24 mouse cellular contexts compared by ENCODE assay signal in the genomic region with DNA sequence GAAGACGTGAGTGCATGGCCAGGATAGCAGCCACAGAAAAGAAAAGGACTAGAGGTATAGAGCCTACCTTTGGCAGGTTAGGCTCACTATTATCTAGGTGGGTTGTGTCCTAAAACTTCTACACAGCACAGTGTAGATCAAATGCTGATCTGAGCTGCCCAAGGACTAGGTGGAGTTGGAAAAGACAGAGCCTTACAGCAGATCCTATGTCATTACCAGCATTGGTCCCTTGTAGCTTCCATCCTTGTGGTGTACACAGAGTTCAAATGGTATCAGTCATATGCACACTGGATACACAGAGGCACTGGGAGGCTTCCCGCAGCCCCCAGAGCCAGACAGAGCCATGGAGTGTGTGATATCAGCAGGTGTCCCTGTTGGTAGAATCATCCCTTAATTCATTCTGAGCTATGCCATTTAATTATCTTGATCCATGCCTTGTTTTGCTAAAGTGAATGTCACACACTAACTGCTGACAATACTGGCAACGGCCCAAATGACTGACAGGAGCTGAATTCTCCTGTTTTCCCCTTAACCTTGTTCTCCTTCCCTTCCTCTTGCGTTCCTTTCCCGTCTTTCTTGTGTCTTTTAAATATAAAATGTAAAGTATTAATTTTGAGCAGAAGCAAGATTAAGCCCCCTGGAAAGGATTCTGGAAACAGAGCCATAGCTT.
"Had no signal": no experiment of that assay in that cellular context is flagged by ENCODE, and none has a peak within 500 bp of the region (broad histone marks: within the 10 kb centered on the region; RNA-seq: fewer than 3 reads in every experiment).

No protein-coding gene starts in this region.

- H3K9me3 ChIP-seq: kidney, embryonic 15.5 days; limb, embryonic 10.5 days; limb, embryonic 13.5 days; liver, embryonic 12.5 days; liver, embryonic 15.5 days; lung, embryonic 15.5 days; midbrain, embryonic 12.5 days; neural tube, embryonic 13.5 days; stomach, embryonic 15.5 days had no signal

- DNase-seq: kidney, adult 8-10 months; kidney, postnatal 10 days; kidney, postnatal 36 days; layer of hippocampus, postnatal 36 days; liver; lung, adult 18-20 months; lung, postnatal 10 days; lung, postnatal 36 days; retina, postnatal 1 day; right cerebral cortex, postnatal 25 days; spleen, adult 18-20 months; thymus, postnatal 25 days had no signal

- H3K4me3 ChIP-seq: kidney, embryonic 15.5 days; left cerebral cortex, adult 2 months; limb, embryonic 10.5 days; limb, embryonic 13.5 days; liver, embryonic 12.5 days; liver, embryonic 15.5 days; lung, embryonic 15.5 days; megakaryocyte, embryonic 14.5 days; midbrain, embryonic 12.5 days; myocyte; neural tube, embryonic 13.5 days; stomach, embryonic 15.5 days had no signal

- H3K9ac ChIP-seq: kidney, embryonic 15.5 days; limb, embryonic 13.5 days; liver, embryonic 12.5 days; liver, embryonic 15.5 days; lung, embryonic 15.5 days; midbrain, embryonic 12.5 days; neural tube, embryonic 13.5 days; stomach, embryonic 15.5 days had no signal

- ATAC-seq: liver, embryonic 12.5 days had no signal

- H3K27ac ChIP-seq: kidney, embryonic 15.5 days; left cerebral cortex, adult 2 months; limb, embryonic 10.5 days; limb, embryonic 13.5 days; liver, embryonic 12.5 days; liver, embryonic 15.5 days; lung, embryonic 15.5 days; midbrain, embryonic 12.5 days; neural tube, embryonic 13.5 days; stomach, embryonic 15.5 days had no signal

- H3K4me1 ChIP-seq: limb, embryonic 13.5 days; liver, embryonic 12.5 days; liver, embryonic 15.5 days; lung, embryonic 15.5 days; megakaryocyte, embryonic 14.5 days; stomach, embryonic 15.5 days had no signal

- H3K36me3 ChIP-seq: kidney, embryonic 15.5 days; limb, embryonic 10.5 days; limb, embryonic 13.5 days; liver, embryonic 12.5 days; liver, embryonic 15.5 days; lung, embryonic 15.5 days; midbrain, embryonic 12.5 days; neural tube, embryonic 13.5 days; stomach, embryonic 15.5 days had no signal

- H3K4me2 ChIP-seq: kidney, embryonic 15.5 days; limb, embryonic 13.5 days; liver, embryonic 12.5 days; liver, embryonic 15.5 days; lung, embryonic 15.5 days; midbrain, embryonic 12.5 days; neural tube, embryonic 13.5 days; stomach, embryonic 15.5 days had no signal

- H3K27me3 ChIP-seq: kidney, embryonic 15.5 days; liver, embryonic 12.5 days; liver, embryonic 15.5 days; lung, embryonic 15.5 days; megakaryocyte, embryonic 14.5 days; midbrain, embryonic 12.5 days; neural tube, embryonic 13.5 days; stomach, embryonic 15.5 days had no signal
